Mouse (Mus musculus) right cerebral cortex, postnatal 4 days (tissue): ENCODE measurements around the gene Nectin4.

Experiments
- DNase-seq: peaks from one replicate; pipeline ENCODE4 v3.0.0-alpha.2; 2022

Gene Nectin4

GRCm38 (mm10) chr1:171360253-171360652 is 9.6 kb upstream of the Nectin4 start:
- peak; percentile 43 for DNase-seq

- DNase-seq: peak; percentile 86
Measured at GRCm38 (mm10) chr1:171360656-171361055, 9.2 kb upstream of the Nectin4 start, which contains the start of gene Klhdc9. Klhdc9 (minus strand) TSS chr1:171360798.

GRCm38 (mm10) chr1:171361106-171362103 is 8.5 kb upstream of the Nectin4 start:
- peak; percentile 72 for DNase-seq

GRCm38 (mm10) chr1:171365934-171366333 is 4.0 kb upstream of the Nectin4 start:
- no peak for DNase-seq

- DNase-seq: no peak
Measured at GRCm38 (mm10) chr1:171372880-171373279, 3.0 kb downstream of the Nectin4 start.

- no peak for DNase-seq
Measured at GRCm38 (mm10) chr1:171373946-171374345, 4.0 kb downstream of the Nectin4 start.

- DNase-seq: no peak
Measured at GRCm38 (mm10) chr1:171375646-171376097, 5.8 kb downstream of the Nectin4 start.

- DNase-seq: no peak
Measured at GRCm38 (mm10) chr1:171378298-171378697, 8.4 kb downstream of the Nectin4 start.

GRCm38 (mm10) chr1:171379935-171380599 is 10.2 kb downstream of the Nectin4 start:
- DNase-seq: peak; percentile 70

- DNase-seq: no peak
Measured at GRCm38 (mm10) chr1:171382096-171382620, 12.3 kb downstream of the Nectin4 start.

- no peak for DNase-seq
Measured at GRCm38 (mm10) chr1:171384361-171384760, 14.5 kb downstream of the Nectin4 start.

- no peak for DNase-seq
Measured at GRCm38 (mm10) chr1:171385171-171385570, 15.3 kb downstream of the Nectin4 start.

- no peak for DNase-seq
Measured at GRCm38 (mm10) chr1:171387099-171387498, 17.2 kb downstream of the Nectin4 start.

GRCm38 (mm10) chr1:171388376-171389102 is 18.6 kb downstream of the Nectin4 start, which contains the start of gene Arhgap30:
Arhgap30 (plus strand) TSS chr1:171388954.
- no peak for DNase-seq

- no peak for DNase-seq
Measured at GRCm38 (mm10) chr1:171390101-171390500, 20.2 kb downstream of the Nectin4 start.

- no peak for DNase-seq
Measured at GRCm38 (mm10) chr1:171401821-171402220, 31.9 kb downstream of the Nectin4 start.

GRCm38 (mm10) chr1:171402991-171403390 is 33.1 kb downstream of the Nectin4 start:
- no peak for DNase-seq

GRCm38 (mm10) chr1:171407263-171407662 is 37.4 kb downstream of the Nectin4 start:
- DNase-seq: no peak

- no peak for DNase-seq
Measured at GRCm38 (mm10) chr1:171410231-171410630, 40.3 kb downstream of the Nectin4 start.

GRCm38 (mm10) chr1:171410947-171411484 is 41.1 kb downstream of the Nectin4 start, which contains the start of gene Usf1:
Usf1 (plus strand) TSS chr1:171411313.
- DNase-seq: peak; percentile 93

- no peak for DNase-seq
Measured at GRCm38 (mm10) chr1:171411492-171411941, 41.6 kb downstream of the Nectin4 start.

- peak; percentile 46 for DNase-seq
Measured at GRCm38 (mm10) chr1:171412001-171412441, 42.1 kb downstream of the Nectin4 start.
